Mouse (Mus musculus): ENCODE results near the gene Coro1b.
A peak's percentile ranks its signal among the peaks of the same experiment; 100 is the strongest.
"Not testable (repeated sequence)": the region's sequence is repeated elsewhere in the genome, so short reads cannot be mapped to it uniquely, and the experiment has no call there.

Gene Coro1b

DNA sequence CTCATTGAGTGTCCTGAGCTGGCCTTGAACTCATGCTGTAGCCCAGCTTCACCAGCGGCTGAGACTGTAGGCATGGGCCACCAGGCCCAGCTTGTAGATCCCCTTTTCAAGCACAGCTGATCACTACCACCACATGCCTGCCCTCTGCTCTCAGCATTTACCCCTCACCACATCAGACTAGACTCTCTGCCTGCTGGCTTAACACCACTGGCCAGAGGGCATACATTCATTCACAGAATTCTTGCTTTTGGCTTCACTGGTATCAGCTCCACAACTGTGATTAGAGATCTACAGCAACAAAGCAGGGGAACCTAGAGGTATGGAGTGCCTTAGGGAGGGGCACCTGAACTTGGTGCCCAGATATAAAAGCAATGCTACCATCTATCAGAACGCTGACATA lies 27.9 kb upstream of the Coro1b start:
- no peak for DNase-seq (ENCODE audit: low read depth, low spot score)

DNA sequence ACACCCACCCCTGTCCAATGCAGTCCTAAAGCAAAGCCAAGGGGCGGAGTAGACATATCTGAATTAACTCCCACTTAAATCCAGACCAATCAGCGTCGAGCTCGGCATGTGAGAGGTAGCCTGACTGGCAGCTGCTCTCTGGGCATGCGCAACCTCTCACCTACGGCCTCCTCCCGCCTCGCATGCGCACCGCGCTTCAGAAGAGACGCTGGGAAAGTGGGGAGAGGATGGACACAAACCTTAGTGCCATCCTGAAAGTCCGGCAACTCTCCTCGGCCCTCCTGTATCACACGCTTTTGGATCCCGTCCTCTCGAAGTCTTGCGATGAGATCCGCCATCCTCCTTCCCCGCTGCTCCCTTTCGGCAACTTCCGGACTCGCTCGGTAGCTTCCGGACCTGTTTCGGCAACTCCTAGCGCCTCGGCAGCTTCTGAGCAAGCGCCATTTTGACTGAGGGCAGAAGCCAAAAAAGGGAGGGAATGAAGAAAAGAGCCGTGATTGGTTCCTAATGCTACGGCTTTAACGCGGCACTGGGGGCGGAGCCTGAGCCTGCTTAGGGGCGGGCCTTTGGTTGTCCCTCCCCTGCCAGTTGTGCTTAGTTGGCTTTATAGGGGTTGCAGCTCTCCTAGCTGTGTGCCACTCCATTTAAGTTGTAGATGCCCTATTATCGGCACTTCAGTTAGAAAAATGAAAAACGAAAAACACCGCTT lies 27.2 kb upstream of the Coro1b start:
- DNase-seq (ENCODE audit: low read depth, low spot score): peak; percentile 100

- not testable (repeated sequence) for DNase-seq (ENCODE audit: low read depth, low spot score)
These were observed 26.5 kb upstream of the Coro1b start for GRCm38 (mm10) chr19:4121896-4122295.

- DNase-seq (ENCODE audit: low read depth, low spot score): peak; percentile 45
These were observed 25.7 kb upstream of the Coro1b start for GRCm38 (mm10) chr19:4122411-4123370.

GRCm38 (mm10) chr19:4124432-4124831 lies 24.0 kb upstream of the Coro1b start:
- no peak for DNase-seq (ENCODE audit: low read depth, low spot score)

GRCm38 (mm10) chr19:4125268-4125667 lies 23.2 kb upstream of the Coro1b start:
- peak; percentile 51 for DNase-seq (ENCODE audit: low read depth, low spot score)

DNA sequence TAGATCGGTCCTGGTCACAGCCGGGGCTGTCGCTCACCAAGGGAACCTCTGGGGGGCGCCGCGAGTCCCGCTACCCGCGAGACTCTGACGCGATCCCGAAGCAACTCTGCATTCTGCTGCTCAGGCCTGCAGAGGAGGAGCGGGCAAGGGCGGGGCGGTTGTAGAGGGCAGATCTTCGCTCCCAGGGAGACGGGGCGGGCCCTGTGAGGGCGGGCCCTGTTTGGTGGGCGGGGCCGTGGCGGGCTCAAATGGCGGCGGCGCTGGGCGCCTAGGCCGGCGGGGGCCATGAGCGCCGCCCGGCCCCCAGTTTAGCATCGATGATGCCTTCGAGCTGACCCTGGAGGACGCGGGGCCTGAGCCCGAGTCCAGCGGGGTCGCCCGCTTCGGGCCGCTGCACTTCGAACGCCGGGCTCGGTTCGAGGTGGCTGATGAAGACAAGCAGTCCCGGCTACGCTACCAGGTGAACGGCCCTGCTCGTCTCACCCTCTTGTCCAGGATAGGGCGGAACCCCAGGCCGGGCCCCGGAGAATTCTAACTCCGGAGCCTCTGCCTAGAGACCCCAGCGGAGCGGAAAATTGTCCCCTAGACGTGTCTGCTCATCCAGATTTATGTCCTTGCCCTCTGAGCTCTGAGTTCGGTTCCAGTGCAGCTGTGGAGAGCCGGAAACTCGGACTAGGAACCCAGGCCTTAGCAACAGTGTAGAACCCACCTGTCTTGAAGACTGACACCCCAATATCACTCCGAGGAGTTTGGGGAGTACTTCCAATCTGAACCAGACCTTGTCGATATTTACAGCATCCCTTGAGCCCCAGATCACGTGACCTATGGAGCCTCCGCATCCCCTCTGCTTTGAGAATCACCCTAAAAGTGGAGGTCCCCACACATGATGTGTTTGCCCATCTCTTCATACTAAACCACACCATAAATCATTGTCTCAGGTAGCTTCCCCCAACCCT lies 22.4 kb upstream of the Coro1b start, which contains the start of gene Aip:
Gene Aip, minus strand, starts transcription at position 118 of the 956 bp plus-strand sequence.
- peak; percentile 99 for DNase-seq (ENCODE audit: low read depth, low spot score)

DNA sequence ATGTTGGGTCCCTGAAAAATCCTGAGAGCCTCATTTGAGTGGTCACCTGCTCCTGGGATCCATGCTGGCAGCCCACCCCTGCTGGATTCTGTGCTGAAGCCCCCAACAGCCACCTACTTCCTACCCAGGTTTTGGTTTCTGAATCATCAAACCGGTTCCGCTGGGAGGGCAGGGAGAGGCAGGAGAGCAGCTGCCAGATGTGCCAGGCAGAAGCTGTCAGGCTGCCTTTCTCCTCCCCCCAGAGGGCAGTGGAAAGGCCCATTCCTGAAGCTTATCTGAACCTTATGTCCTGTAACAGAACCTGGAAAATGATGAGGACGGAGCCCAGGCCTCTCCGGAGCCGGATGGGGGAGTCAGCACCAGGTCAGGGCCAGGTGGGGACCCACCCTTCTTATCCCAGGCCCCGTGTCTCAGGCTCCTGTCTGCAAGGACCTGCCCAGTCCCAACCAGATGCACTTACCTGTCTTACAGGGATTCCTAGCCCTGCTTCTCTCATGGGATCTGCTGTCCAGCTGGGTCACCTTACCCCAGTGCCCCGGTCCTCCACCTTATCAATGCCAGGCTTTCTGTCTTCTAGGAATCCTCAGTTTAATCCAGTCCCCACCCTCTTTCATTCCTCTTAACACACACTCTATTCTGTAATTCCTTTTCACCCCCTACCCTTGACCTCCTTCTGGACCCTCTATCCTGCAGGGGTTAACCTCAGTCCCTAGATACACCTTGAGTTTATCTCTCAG lies 21.5 kb upstream of the Coro1b start:
- peak; percentile 71 for DNase-seq (ENCODE audit: low read depth, low spot score)

DNA sequence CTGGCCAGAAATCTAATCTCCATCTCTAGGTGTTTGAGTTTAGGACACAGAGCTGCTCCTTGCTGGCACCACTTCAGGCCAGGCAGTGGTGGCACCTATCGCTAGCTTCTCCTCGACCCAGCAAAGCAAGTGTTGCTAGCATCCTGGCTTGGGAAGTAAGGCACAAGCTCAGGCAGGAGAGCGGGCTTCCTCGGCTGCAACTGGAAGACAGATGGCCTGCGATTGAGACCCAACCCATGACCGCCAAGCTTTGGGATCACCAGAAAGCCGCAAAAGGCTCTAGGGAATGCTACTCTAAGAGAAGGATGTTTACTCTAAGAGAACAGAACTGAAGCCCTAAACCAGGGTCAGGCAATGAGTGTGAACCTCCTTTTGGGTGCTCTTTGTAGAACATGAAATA lies 19.0 kb upstream of the Coro1b start:
- DNase-seq (ENCODE audit: low read depth, low spot score): no peak

GRCm38 (mm10) chr19:4130106-4130505 lies 18.3 kb upstream of the Coro1b start:
- peak; percentile 44 for DNase-seq (ENCODE audit: low read depth, low spot score)

- DNase-seq (ENCODE audit: low read depth, low spot score): no peak
These were observed 17.3 kb upstream of the Coro1b start for GRCm38 (mm10) chr19:4131075-4131474.

- no peak for DNase-seq (ENCODE audit: low read depth, low spot score)
These were observed 16.7 kb upstream of the Coro1b start for GRCm38 (mm10) chr19:4131768-4132167.

DNA sequence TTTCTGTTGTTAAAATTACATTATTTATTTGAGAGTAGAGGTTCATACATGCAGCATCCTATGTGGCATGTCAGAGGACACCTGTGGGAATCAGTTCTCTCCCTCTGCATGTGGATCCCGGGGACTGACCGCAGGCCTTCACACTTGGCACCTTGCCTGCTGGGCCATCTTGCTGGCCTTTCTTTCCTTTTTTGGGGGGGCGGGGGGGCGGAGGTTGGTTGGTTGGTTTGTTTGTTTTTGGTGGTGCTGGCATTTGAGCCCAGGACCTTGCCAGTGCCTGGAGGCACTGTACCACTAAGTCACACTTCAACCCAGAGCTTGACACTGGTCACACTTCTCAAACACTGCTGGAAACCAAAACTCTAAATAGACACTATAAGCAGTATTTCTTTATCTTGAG lies 14.1 kb upstream of the Coro1b start:
- no peak for DNase-seq (ENCODE audit: low read depth, low spot score)

GRCm38 (mm10) chr19:4135229-4135962 lies 13.0 kb upstream of the Coro1b start:
- DNase-seq (ENCODE audit: low read depth, low spot score): peak; percentile 67

GRCm38 (mm10) chr19:4135963-4136345 lies 12.5 kb upstream of the Coro1b start:
- DNase-seq (ENCODE audit: low read depth, low spot score): peak; percentile 80

DNA sequence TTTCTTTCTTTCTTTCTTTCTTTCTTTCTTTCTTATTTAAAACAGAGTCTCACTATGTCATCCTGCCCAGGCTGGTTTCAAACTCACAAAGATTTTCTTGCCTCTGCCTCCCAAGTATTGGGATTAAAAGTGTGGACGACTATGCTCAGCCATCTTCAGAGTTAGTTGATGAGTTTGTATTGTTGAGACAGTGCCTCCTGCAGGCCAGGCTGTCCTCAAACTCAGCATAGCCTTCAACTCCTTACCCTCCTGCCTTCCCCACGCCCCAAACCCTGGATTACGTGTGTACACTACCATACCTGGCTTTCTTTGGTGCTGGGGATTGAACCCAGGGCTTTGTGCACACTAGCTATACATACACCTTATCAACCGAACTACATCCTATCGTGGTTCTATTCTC lies 12.0 kb upstream of the Coro1b start:
- DNase-seq (ENCODE audit: low read depth, low spot score): peak; percentile 48

DNA sequence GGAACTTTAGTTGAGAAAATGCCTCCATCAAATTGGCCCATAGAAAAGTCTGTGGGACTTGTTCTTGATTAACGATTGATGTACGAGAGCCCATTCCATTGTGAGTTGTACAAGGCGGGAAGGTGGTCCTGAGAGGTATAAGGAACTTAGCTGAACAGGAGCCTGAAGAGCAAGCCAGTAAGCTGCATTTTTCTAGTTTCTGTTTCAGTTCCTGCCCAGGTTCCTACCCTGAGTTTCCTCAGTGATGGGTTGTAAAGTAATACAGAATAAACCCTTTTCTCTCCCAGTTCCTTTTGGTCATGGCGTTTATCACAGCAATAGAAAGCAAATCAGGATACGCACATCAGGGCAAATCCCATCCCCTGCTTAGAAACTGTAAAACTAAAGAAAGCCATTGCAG lies 10.5 kb upstream of the Coro1b start:
- no peak for DNase-seq (ENCODE audit: low read depth, low spot score)

DNA sequence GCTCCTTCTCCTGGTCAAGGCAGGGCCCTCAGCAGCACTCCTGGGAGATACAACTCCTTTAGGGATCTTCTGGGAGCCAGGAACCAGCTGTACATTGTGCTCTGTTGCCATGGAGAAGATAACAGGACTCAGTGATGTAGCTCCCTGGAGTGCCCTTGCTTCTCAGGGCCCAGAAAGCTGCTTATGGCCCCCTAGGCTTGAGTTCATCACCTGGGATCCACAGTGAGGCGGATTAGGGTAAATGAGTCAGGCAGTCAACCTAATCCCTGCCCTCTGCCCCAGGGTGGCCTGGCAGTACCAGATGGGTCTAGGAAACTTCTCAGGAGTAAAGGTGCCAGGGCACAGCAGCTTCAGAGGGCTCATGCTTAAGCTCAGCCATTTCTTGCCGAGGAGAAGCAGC lies 9.0 kb upstream of the Coro1b start, which contains the start of gene Gpr152:
Gene Gpr152, plus strand, starts transcription at position 342 of the 400 bp plus-strand sequence.
- no peak for DNase-seq (ENCODE audit: low read depth, low spot score)

- no peak for DNase-seq (ENCODE audit: low read depth, low spot score)
These were observed 8.3 kb upstream of the Coro1b start for GRCm38 (mm10) chr19:4140147-4140546.
